Mouse (Mus musculus) kidney, adult 2 months (tissue): Measurements from ENCODE around the gene Kif26a. TPM values are rescaled to one million over a fixed set of nuclear protein-coding genes. Genes with fewer than 3 reads are reported as not detected.

Source experiments
- DNase-seq: peaks from one replicate; pipeline ENCODE4 v3.0.0; 2021
- H3K27ac ChIP-seq: fragments of 200-500 bp; 2 replicates; pipeline ENCODE4 v1.5.1; 2012; ENCODE audit warnings: low read depth, low read length, control low read depth, inconsistent platforms; ENCODE audit not compliant: insufficient read depth
- H3K27me3 ChIP-seq: fragments of 200-500 bp; replicated peaks from 2 replicates; pipeline ENCODE4 v1.6.1; 2012; ENCODE audit warnings: mild to moderate bottlenecking, moderate library complexity, low read length, inconsistent platforms; ENCODE audit not compliant: control insufficient read depth, insufficient read depth
- H3K36me3 ChIP-seq: fragments of 200-500 bp; 2 replicates; pipeline ENCODE4 v1.6.1; 2012; ENCODE audit warnings: mild to moderate bottlenecking, moderate library complexity, low read length, inconsistent platforms; ENCODE audit not compliant: control insufficient read depth, insufficient read depth
- H3K4me1 ChIP-seq: fragments of 200-500 bp; 2 replicates; pipeline ENCODE4 v1.6.1; 2011; ENCODE audit warnings: low read length; ENCODE audit not compliant: control insufficient read depth, insufficient read depth
- H3K4me3 ChIP-seq: fragments of 200-500 bp; 2 replicates; pipeline ENCODE4 v1.5.1; 2011; ENCODE audit warnings: mild to moderate bottlenecking, low read depth, low read length, control low read depth; ENCODE audit not compliant: insufficient read depth
- CTCF ChIP-seq: fragments of 200-500 bp; conservative IDR thresholded peaks from 2 replicates; pipeline ENCODE4 v1.5.1; 2011; ENCODE audit warnings: low read depth, mild to moderate bottlenecking, control low read depth, low read length, moderate library complexity, mixed read lengths; ENCODE audit not compliant: insufficient read depth, insufficient read length
- POLR2A ChIP-seq: fragments of 200-500 bp; IDR thresholded peaks from one replicate; pipeline ENCODE4 v1.6.1; 2011; ENCODE audit warnings: low read depth, low read length, control low read depth
- WGBS: fragments of 180-500 bp; shearing (Covaris S2); methylation state at CpG from one replicate; pipeline ENCODE4 v1.1.7; 2018; 5-methylcytosine and 5-hydroxymethylcytosine counted together
- polyA plus RNA-seq: library from polyadenylated mRNA; depleted of rRNA; stranded (reverse); fragments of >200 nt; gene quantifications from 2 replicates; pipeline ENCODE4 v1.2.3, GENCODE M21; 2012

The Kif26a gene
- polyA plus RNA-seq, 1 experiment, result 3.8 TPM

GRCm38 (mm10) chr12:112154476-112154875 is 8.5 kb downstream of the Kif26a start:
- 69% methylated on average over 5 of the region's 5 CpGs for WGBS
- H3K4me3 ChIP-seq, result no peak overlapping the region
- no peak for DNase-seq
- no peaks in the 10 kb centered on the region for H3K27me3 ChIP-seq
- H3K27ac ChIP-seq, result peak overlapping the region; percentile 15; the same call in 1 of the 2 replicates
- TF ChIP-seq CTCF (no peak), POLR2A (no peak)
- H3K4me1 ChIP-seq, result peaks cover 19% of the 10 kb centered on the region
- H3K36me3 ChIP-seq, result no peaks in the 10 kb centered on the region

- DNase-seq, result peak; percentile 77
- H3K4me1 ChIP-seq, result peaks cover 19% of the 10 kb centered on the region
- TF ChIP-seq CTCF, result no peak
- no peak for TF ChIP-seq POLR2A
- H3K4me3 ChIP-seq, result no peak overlapping the region
- no peaks in the 10 kb centered on the region for H3K27me3 ChIP-seq
- H3K27ac ChIP-seq, result peak overlapping the region; percentile 43
- WGBS, result 55% methylated on average over 16 of the region's 16 CpGs
- no peaks in the 10 kb centered on the region for H3K36me3 ChIP-seq
These were observed 9.4 kb downstream of the Kif26a start for GRCm38 (mm10) chr12:112155218-112156051.

GRCm38 (mm10) chr12:112156804-112157203 is 10.8 kb downstream of the Kif26a start:
- TF ChIP-seq POLR2A (no peak), CTCF (no peak)
- no peak for DNase-seq
- H3K4me1 ChIP-seq, result peaks cover 19% of the 10 kb centered on the region
- no peaks in the 10 kb centered on the region for H3K27me3 ChIP-seq
- H3K27ac ChIP-seq, result no peak overlapping the region
- 74% methylated on average over 6 of the region's 6 CpGs for WGBS
- no peaks in the 10 kb centered on the region for H3K36me3 ChIP-seq
- no peak overlapping the region for H3K4me3 ChIP-seq

DNA sequence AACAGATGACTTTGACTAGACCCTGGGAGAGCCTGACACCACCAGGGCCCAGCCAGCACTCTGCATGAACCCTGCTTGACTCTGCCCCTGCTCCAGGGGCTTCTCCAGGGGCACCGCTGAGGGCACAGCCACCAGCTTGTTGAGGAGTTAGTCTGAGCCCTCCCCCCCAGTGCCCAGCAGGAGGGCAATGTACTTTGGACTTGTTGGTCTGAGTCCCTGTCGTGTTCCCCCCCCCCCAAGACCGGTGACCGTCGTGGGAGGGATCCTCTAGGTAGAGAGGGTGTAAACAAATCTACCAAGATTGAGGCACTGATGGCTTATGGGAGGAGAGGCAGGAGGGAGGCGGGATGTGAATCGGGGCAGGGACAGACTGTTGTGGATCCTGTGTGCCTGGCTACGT is 12.2 kb downstream of the Kif26a start:
- WGBS, result 38% methylated on average over 8 of the region's 8 CpGs
- H3K4me1 ChIP-seq, result peaks cover 19% of the 10 kb centered on the region
- H3K27me3 ChIP-seq, result no peaks in the 10 kb centered on the region
- H3K4me3 ChIP-seq, result no peak overlapping the region
- no peaks in the 10 kb centered on the region for H3K36me3 ChIP-seq
- TF ChIP-seq CTCF (no peak), POLR2A (no peak)
- H3K27ac ChIP-seq, result no peak overlapping the region
- DNase-seq, result peak; percentile 56

DNA sequence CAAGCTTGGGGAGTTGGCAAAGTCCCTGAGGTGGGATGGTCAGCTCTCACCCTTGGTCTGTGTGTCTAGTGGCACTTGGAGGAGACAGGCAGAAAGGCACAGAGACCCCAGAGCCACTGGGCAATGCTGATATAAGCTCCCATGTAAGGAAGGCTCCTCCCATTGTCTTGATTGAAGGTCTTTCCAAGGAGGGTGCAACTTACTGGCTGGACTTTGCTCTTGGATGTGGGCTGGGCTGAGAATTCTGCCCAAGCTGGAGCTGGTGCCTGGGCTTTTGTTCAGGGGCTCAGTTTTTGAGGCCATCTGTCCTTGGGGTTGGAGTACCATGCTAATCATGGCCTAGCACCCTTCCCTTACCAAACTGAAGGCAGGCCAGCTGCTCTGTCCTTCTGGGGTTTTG is 12.8 kb downstream of the Kif26a start:
- Histone ChIP-seq H3K27ac (no peak overlapping the region), H3K4me1 (peaks cover 19% of the 10 kb centered on the region), H3K27me3 (no peaks in the 10 kb centered on the region), H3K4me3 (no peak overlapping the region), H3K36me3 (no peaks in the 10 kb centered on the region)
- peak; percentile 32 for DNase-seq
- TF ChIP-seq POLR2A (no peak), CTCF (no peak)

- Histone ChIP-seq H3K27ac (no peak overlapping the region), H3K36me3 (no peaks in the 10 kb centered on the region), H3K4me1 (0 out of 2 replicates have a peak, but pooled peaks cover 1% of the 10 kb centered on the region), H3K4me3 (no peak overlapping the region), H3K27me3 (no peaks in the 10 kb centered on the region)
- no peak for DNase-seq
- no peak for TF ChIP-seq POLR2A
- TF ChIP-seq CTCF, result no peak
- WGBS, result 69% methylated on average over 16 of the region's 16 CpGs
These were observed 18.2 kb downstream of the Kif26a start for GRCm38 (mm10) chr12:112163981-112164839.

- Histone ChIP-seq H3K36me3 (no peaks in the 10 kb centered on the region), H3K27me3 (no peaks in the 10 kb centered on the region), H3K27ac (no peak overlapping the region), H3K4me3 (no peak overlapping the region), H3K4me1 (0 out of 2 replicates have a peak, but pooled peaks cover 2% of the 10 kb centered on the region)
- WGBS, result 80% methylated on average over 6 of the region's 6 CpGs
- DNase-seq, result no peak
- TF ChIP-seq POLR2A (no peak), CTCF (no peak)
These were observed 18.8 kb downstream of the Kif26a start for GRCm38 (mm10) chr12:112164840-112165219.
